ENCODE assay signal across 8 mouse cellular contexts in the genomic region with DNA sequence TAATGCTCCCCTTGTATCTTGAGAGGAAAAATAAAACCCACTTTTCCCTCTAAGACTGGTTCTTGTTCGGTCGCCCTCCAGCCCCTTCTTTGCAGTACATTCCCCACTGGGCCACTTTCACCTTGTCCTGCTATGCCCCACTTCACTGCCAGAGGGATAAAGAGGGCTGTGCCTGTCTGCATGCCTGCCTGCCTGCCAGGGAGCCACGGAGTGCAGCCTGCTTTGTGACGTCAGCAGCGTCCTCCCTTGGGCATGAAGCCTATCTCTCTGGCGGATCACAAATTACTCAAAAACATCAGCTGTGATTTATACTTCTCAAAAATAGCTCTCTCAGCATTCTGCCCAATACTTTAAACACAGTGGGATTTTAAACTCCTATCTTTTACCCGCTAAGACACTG. TPM values are rescaled to one million over a fixed set of nuclear protein-coding genes. Genes with fewer than 3 reads are reported as not detected.
DNase-seq lines count a peak whose midpoint lies in the region; ATAC-seq lines count a peak whose summit lies in the region.

No protein-coding gene starts in this region.

- peaks cover 29% of the 10 kb centered on the region for H3K27me3 ChIP-seq in forebrain, embryonic 13.5 days
- peaks cover 6% of the 10 kb centered on the region; the same call in 1 of the 2 replicates for H3K27me3 ChIP-seq in forebrain, embryonic 11.5 days (ENCODE audit: control insufficient read depth, insufficient read depth, low read length)
- H3K27me3 ChIP-seq in hindbrain, embryonic 13.5 days: peaks cover 10% of the 10 kb centered on the region
- no peaks in the 10 kb centered on the region for H3K27me3 ChIP-seq in midbrain, embryonic 15.5 days (replicated peaks)

- H3K4me3 ChIP-seq in forebrain, embryonic 13.5 days: no peak overlapping the region
- no peak overlapping the region for H3K4me3 ChIP-seq in forebrain, embryonic 11.5 days (ENCODE audit: low read depth, low read length)
- no peak overlapping the region for H3K4me3 ChIP-seq in hindbrain, embryonic 13.5 days
- H3K4me3 ChIP-seq in midbrain, embryonic 15.5 days: no peak overlapping the region

- peaks cover 5% of the 10 kb centered on the region; the same call in 1 of the 2 replicates for H3K4me1 ChIP-seq in forebrain, embryonic 13.5 days
- H3K4me1 ChIP-seq in forebrain, embryonic 11.5 days (replicated peaks; ENCODE audit: control insufficient read depth, insufficient read depth, low read length): no peaks in the 10 kb centered on the region
- H3K4me1 ChIP-seq in hindbrain, embryonic 13.5 days (replicated peaks): peaks cover 29% of the 10 kb centered on the region
- peaks cover 14% of the 10 kb centered on the region for H3K4me1 ChIP-seq in midbrain, embryonic 15.5 days

- no peaks in the 10 kb centered on the region for H3K36me3 ChIP-seq in forebrain, embryonic 13.5 days (ENCODE audit: poor library complexity, severe bottlenecking)
- H3K36me3 ChIP-seq in forebrain, embryonic 11.5 days (ENCODE audit: control insufficient read depth, insufficient read depth, low read length): no peaks in the 10 kb centered on the region
- H3K36me3 ChIP-seq in hindbrain, embryonic 13.5 days: 0 out of 2 replicates have a peak, but pooled peaks cover 7% of the 10 kb centered on the region
- H3K36me3 ChIP-seq in midbrain, embryonic 15.5 days (replicated peaks): no peaks in the 10 kb centered on the region

- peak; percentile 71; the same call in 1 of the 2 replicates for ATAC-seq in forebrain, embryonic 13.5 days
- no peak for ATAC-seq in forebrain, embryonic 11.5 days (replicated peaks; ENCODE audit: low FRiP score)
- no peak for ATAC-seq in hindbrain, embryonic 13.5 days (ENCODE audit: low FRiP score)
- 0 out of 2 replicates have a peak, but pooled peaks have one; percentile 52 for ATAC-seq in midbrain, embryonic 15.5 days (replicated peaks)

- no peak overlapping the region for H3K27ac ChIP-seq in forebrain, embryonic 13.5 days
- no peak overlapping the region for H3K27ac ChIP-seq in forebrain, embryonic 11.5 days (ENCODE audit: low read depth, low read length)
- no peak overlapping the region for H3K27ac ChIP-seq in hindbrain, embryonic 13.5 days
- no peak overlapping the region; the same call in 1 of the 2 replicates for H3K27ac ChIP-seq in midbrain, embryonic 15.5 days

- H3K9me3 ChIP-seq in forebrain, embryonic 13.5 days (replicated peaks): no peaks in the 10 kb centered on the region
- no peaks in the 10 kb centered on the region for H3K9me3 ChIP-seq in forebrain, embryonic 11.5 days (ENCODE audit: control insufficient read depth, low read length)
- H3K9me3 ChIP-seq in hindbrain, embryonic 13.5 days: no peaks in the 10 kb centered on the region
- H3K9me3 ChIP-seq in midbrain, embryonic 15.5 days: no peaks in the 10 kb centered on the region

- H3K9ac ChIP-seq in forebrain, embryonic 13.5 days: no peak overlapping the region
- no peak overlapping the region for H3K9ac ChIP-seq in forebrain, embryonic 11.5 days (ENCODE audit: low read length)
- H3K9ac ChIP-seq in hindbrain, embryonic 13.5 days: peak overlapping the region; percentile 43
- no peak overlapping the region for H3K9ac ChIP-seq in midbrain, embryonic 15.5 days

- WGBS in forebrain, embryonic 13.5 days: 38% methylated on average over 7 of the region's 7 CpGs
- 36% methylated on average over 7 of the region's 7 CpGs for WGBS in forebrain, embryonic 11.5 days
- 30% methylated on average over 7 of the region's 7 CpGs for WGBS in hindbrain, embryonic 13.5 days
- 27% methylated on average over 7 of the region's 7 CpGs for WGBS in midbrain, embryonic 15.5 days

- H3K4me2 ChIP-seq in forebrain, embryonic 13.5 days: peak overlapping the region; percentile 15; the same call in 1 of the 2 replicates
- H3K4me2 ChIP-seq in forebrain, embryonic 11.5 days (ENCODE audit: low read depth, low read length, severe bottlenecking): no peak overlapping the region
- peak overlapping the region; percentile 29; the same call in 1 of the 2 replicates for H3K4me2 ChIP-seq in hindbrain, embryonic 13.5 days
- peak overlapping the region; percentile 25 for H3K4me2 ChIP-seq in midbrain, embryonic 15.5 days

- DNase-seq in forebrain, embryonic 11.5 days (ENCODE audit: low spot score): no peak
- DNase-seq in urinary bladder, adult 18-20 months (ENCODE audit: low spot score in 2 of 2): peak; percentile 39 to 48
- no peak for DNase-seq in urinary bladder, postnatal 10 days (ENCODE audit: low spot score)
- DNase-seq in adipocyte (ENCODE audit: low spot score): no peak
- no peak for DNase-seq in gastrocnemius, adult 18-20 months (ENCODE audit: low spot score)

RNA-seq across cellular contexts. Expression of a gene that starts 6.2 kb away (rescaled TPM):
- 1.0 TPM in 2 replicates for polyA plus RNA-seq in forebrain, embryonic 13.5 days (2015; fragmentation: Nextera tagmentation; extraction: Ambion mirVana)
- 0.21 TPM in 1 of 2 replicates, not detected in the other for polyA plus RNA-seq in forebrain, embryonic 11.5 days (2014; fragmentation: Nextera tagmentation; extraction: Ambion mirVana)
- polyA plus RNA-seq in hindbrain, embryonic 13.5 days (2015; fragmentation: Nextera tagmentation; extraction: Ambion mirVana): 2.8 and 3.1 TPM in 2 replicates
- polyA plus RNA-seq in midbrain, embryonic 15.5 days (2015; fragmentation: Nextera tagmentation; extraction: Ambion mirVana): 5.8 and 6.2 TPM in 2 replicates
- 10 to 100 TPM in 1 of 2 experiments, 1 to 10 TPM in 1; 2.2 to 10.3 TPM for total RNA-seq in gastrocnemius, adult 18-20 months (2021)

RNA-seq across cellular contexts. Expression of a gene that starts 6.3 kb away (rescaled TPM):
- polyA plus RNA-seq in forebrain, embryonic 13.5 days (2015; fragmentation: Nextera tagmentation; extraction: Ambion mirVana): 0.93 and 1.1 TPM in 2 replicates
- 1.2 and 1.3 TPM in 2 replicates for polyA plus RNA-seq in forebrain, embryonic 11.5 days (2014; fragmentation: Nextera tagmentation; extraction: Ambion mirVana)
- polyA plus RNA-seq in hindbrain, embryonic 13.5 days (2015; fragmentation: Nextera tagmentation; extraction: Ambion mirVana): 1.3 and 1.7 TPM in 2 replicates
- 1.1 and 1.6 TPM in 2 replicates for polyA plus RNA-seq in midbrain, embryonic 15.5 days (2015; fragmentation: Nextera tagmentation; extraction: Ambion mirVana)
- 1 to 10 TPM; 1.2 to 1.8 TPM for total RNA-seq in gastrocnemius, adult 18-20 months (2021)

Comparison
In these comparisons a context has a peak if more than half of its experiments do, and no peak if none do; other contexts are left out.
1. ATAC-seq: peak in forebrain, embryonic 13.5 days (single experiment) and midbrain, embryonic 15.5 days (single experiment); none in forebrain, embryonic 11.5 days (single experiment) and hindbrain, embryonic 13.5 days (single experiment).
2. DNase-seq: peak in urinary bladder, adult 18-20 months (2 of 2); none in forebrain, embryonic 11.5 days (single experiment), urinary bladder, postnatal 10 days (single experiment), adipocyte (single experiment) and gastrocnemius, adult 18-20 months (single experiment).